Mouse (Mus musculus) brain, embryonic 14.5 days (tissue): ENCODE results near the gene Brd3os. TPM values are rescaled to one million over a fixed set of nuclear protein-coding genes. Genes with fewer than 3 reads are reported as not detected.

ENCODE experiments used
- DNase-seq: peaks from one replicate; pipeline ENCODE4 v3.0.0-alpha.2; 2011; ENCODE audit warnings: low read depth
- CTCF ChIP-seq: fragments of 200-500 bp; IDR thresholded peaks from 2 replicates; pipeline ENCODE4 v1.5.1; 2012; ENCODE audit warnings: inconsistent platforms, mild to moderate bottlenecking, moderate library complexity, borderline replicate concordance; ENCODE audit not compliant: insufficient read depth, insufficient read length; ENCODE audit errors: extremely low read depth
- POLR2A ChIP-seq: fragments of 200-500 bp; IDR thresholded peaks from 2 replicates; pipeline ENCODE4 v1.6.1; 2012; ENCODE audit warnings: mild to moderate bottlenecking, inconsistent platforms, borderline replicate concordance; ENCODE audit not compliant: poor library complexity, insufficient read depth, insufficient read length, severe bottlenecking; ENCODE audit errors: extremely low read depth
- polyA plus RNA-seq: library from polyadenylated mRNA; depleted of rRNA; stranded (reverse); fragments of >200 nt; gene quantifications from 2 replicates; pipeline ENCODE4 v1.2.3, GENCODE M21; 2012

Gene Brd3os
- polyA plus RNA-seq, 1 experiment = 33.8 TPM

- DNase-seq = no peak
- TF ChIP-seq POLR2A = no peak
Observed at GRCm38 (mm10) chr2:27446812-27447211, 4.7 kb downstream of the Brd3os start.

GRCm38 (mm10) chr2:27447782-27448181, 5.7 kb downstream of the Brd3os start:
- no peak for DNase-seq
- TF ChIP-seq POLR2A (no peak), CTCF (peak; percentile 41; the same call in 1 of the 2 replicates)

- no peak for DNase-seq
- TF ChIP-seq POLR2A (no peak), CTCF (no peak)
Observed at GRCm38 (mm10) chr2:27450226-27450625, 8.1 kb downstream of the Brd3os start.

GRCm38 (mm10) chr2:27459735-27460134, 17.6 kb downstream of the Brd3os start:
- TF ChIP-seq CTCF (no peak), POLR2A (no peak)

GRCm38 (mm10) chr2:27460163-27460562, 18.0 kb downstream of the Brd3os start:
- no peak for DNase-seq
- TF ChIP-seq POLR2A = no peak
- TF ChIP-seq CTCF = no peak

More at GRCm38 (mm10) chr2:27459735-27460134, 17.6 kb downstream of the Brd3os start:
- DNase-seq = no peak

GRCm38 (mm10) chr2:27460651-27461050, 18.5 kb downstream of the Brd3os start:
- no peak for TF ChIP-seq POLR2A
- TF ChIP-seq CTCF = no peak
- DNase-seq = no peak

GRCm38 (mm10) chr2:27461881-27462660, 19.9 kb downstream of the Brd3os start:
- no peak for TF ChIP-seq POLR2A
- TF ChIP-seq CTCF = no peak
- no peak for DNase-seq

- no peak for DNase-seq
- TF ChIP-seq CTCF (no peak), POLR2A (no peak)
Observed at GRCm38 (mm10) chr2:27462901-27463300, 20.8 kb downstream of the Brd3os start.

GRCm38 (mm10) chr2:27469292-27469990, 27.3 kb downstream of the Brd3os start:
- TF ChIP-seq POLR2A (no peak), CTCF (no peak)
- DNase-seq = no peak

GRCm38 (mm10) chr2:27469991-27470355, 27.8 kb downstream of the Brd3os start:
- DNase-seq = no peak
- TF ChIP-seq CTCF = no peak
- TF ChIP-seq POLR2A = no peak

GRCm38 (mm10) chr2:27470535-27470934, 28.4 kb downstream of the Brd3os start:
- no peak for TF ChIP-seq POLR2A
- no peak for TF ChIP-seq CTCF
- no peak for DNase-seq

GRCm38 (mm10) chr2:27471170-27471584, 29.1 kb downstream of the Brd3os start:
- TF ChIP-seq CTCF (no peak), POLR2A (no peak)
- DNase-seq = no peak
